Mouse (Mus musculus) brain, embryonic 14.5 days (tissue): Measurements from ENCODE around the gene Arsk.

ENCODE experiments used
- CTCF ChIP-seq: fragments of 200-500 bp; IDR thresholded peaks from 2 replicates; pipeline ENCODE4 v1.5.1; 2012; ENCODE audit warnings: inconsistent platforms, mild to moderate bottlenecking, moderate library complexity, borderline replicate concordance; ENCODE audit not compliant: insufficient read depth, insufficient read length; ENCODE audit errors: extremely low read depth
- POLR2A ChIP-seq: fragments of 200-500 bp; IDR thresholded peaks from 2 replicates; pipeline ENCODE4 v1.6.1; 2012; ENCODE audit warnings: mild to moderate bottlenecking, inconsistent platforms, borderline replicate concordance; ENCODE audit not compliant: poor library complexity, insufficient read depth, insufficient read length, severe bottlenecking; ENCODE audit errors: extremely low read depth

DNA sequence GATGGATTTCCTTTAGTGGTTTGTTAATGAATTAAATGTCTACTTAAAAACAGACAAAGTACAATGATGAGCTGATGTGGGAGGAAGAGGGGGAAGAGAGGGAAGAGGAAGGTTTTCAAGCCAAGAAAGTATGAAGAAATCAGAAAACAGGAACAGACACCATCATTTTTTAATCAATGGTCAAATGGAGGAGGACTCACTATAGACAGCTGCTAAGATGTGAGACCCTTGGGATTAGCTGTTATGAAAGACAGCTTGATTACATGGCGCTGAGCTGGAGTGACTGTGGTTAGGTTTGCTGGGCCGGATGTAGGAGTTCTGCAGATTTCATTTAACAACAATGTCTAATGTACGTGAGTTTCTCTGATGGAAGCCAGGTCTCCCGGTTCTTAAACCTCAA is 34.9 kb downstream of the Arsk start:
- TF ChIP-seq CTCF (no peak), POLR2A (no peak)
